Comparison of ENCODE assay signal across 8 mouse cellular contexts in genomic region chr13:60603252-60603562, GRCm38 (mm10). TPM values are rescaled to one million over a fixed set of nuclear protein-coding genes. Genes with fewer than 3 reads are reported as not detected.
DNase-seq lines count a peak whose midpoint lies in the region; ATAC-seq and TF ChIP-seq lines count a peak whose summit lies in the region.

No protein-coding gene starts in this region.

- intact Hi-C loops in heart, postnatal 36 days (cut with DNase I): loop anchor here (5.0 to 10.0 kb wide), 2 partner anchors 62 to 84 kb away; no protein-coding TSS in a partner anchor

- H3K9me3 ChIP-seq in heart, embryonic 10.5 days: no peaks in the 10 kb centered on the region
- H3K9me3 ChIP-seq in liver, embryonic 14.5 days (ENCODE audit: control insufficient read depth, low read length): no peaks in the 10 kb centered on the region

- no peak for DNase-seq in heart, embryonic 10.5 days (ENCODE audit: low spot score)
- no peak for DNase-seq in heart, postnatal 36 days
- no peak for DNase-seq in thymus, adult 2 months
- DNase-seq in thymus, postnatal 10 days (ENCODE audit: low spot score in 2 of 2): no peak
- DNase-seq in liver, embryonic 14.5 days (ENCODE audit: low read depth in 3 of 3, low spot score in 3 of 3): no peak
- DNase-seq in adrenal gland, postnatal 25 days: no peak
- DNase-seq in embryo, embryonic 9.5 days (ENCODE audit: extremely low spot score): no peak
- DNase-seq in yolk sac, embryonic 10.5 days (ENCODE audit: low spot score): no peak

- no peak for ATAC-seq in liver, embryonic 14.5 days (ENCODE audit: insufficient read depth)

- no peaks in the 10 kb centered on the region for H3K27me3 ChIP-seq in heart, embryonic 10.5 days (ENCODE audit: insufficient read depth, poor library complexity, severe bottlenecking)
- no peaks in the 10 kb centered on the region for H3K27me3 ChIP-seq in thymus, adult 2 months (ENCODE audit: control insufficient read depth, insufficient read depth, low read length)
- no peaks in the 10 kb centered on the region for H3K27me3 ChIP-seq in liver, embryonic 14.5 days (ENCODE audit: control insufficient read depth, insufficient read depth, low read length)

- H3K4me3 ChIP-seq in heart, embryonic 10.5 days: peak overlapping the region; percentile 92
- H3K4me3 ChIP-seq in thymus, adult 2 months (ENCODE audit: control insufficient read depth, insufficient read depth, low read length): no peak overlapping the region
- H3K4me3 ChIP-seq in liver, embryonic 14.5 days (ENCODE audit: insufficient read depth in 1 of 2, low read depth in 2 of 2, low read length in 2 of 2): peak overlapping the region; percentile 57 to 76; a peak in 2 of 4 replicates

- no peak for TF ChIP-seq EP300 in liver, embryonic 14.5 days (IDR thresholded peaks at IDR 0.05; ENCODE audit: low read depth)

- H3K27ac ChIP-seq in heart, embryonic 10.5 days: 0 out of 2 replicates have a peak overlapping the region, but pooled peaks have one; percentile 95
- H3K27ac ChIP-seq in thymus, adult 2 months (ENCODE audit: control insufficient read depth, insufficient read depth, low read length): peak overlapping the region; percentile 11; the same call in 1 of the 2 replicates
- no peak overlapping the region for H3K27ac ChIP-seq in liver, embryonic 14.5 days

- no peak overlapping the region for H3K9ac ChIP-seq in liver, embryonic 14.5 days (replicated peaks)

- H3K4me1 ChIP-seq in heart, embryonic 10.5 days: peaks cover 8% of the 10 kb centered on the region; the same call in 1 of the 2 replicates
- H3K4me1 ChIP-seq in thymus, adult 2 months (replicated peaks; ENCODE audit: control insufficient read depth, insufficient read depth, low read length): peaks cover 23% of the 10 kb centered on the region
- peaks cover 0 to 14% of the 10 kb centered on the region in 2 experiments; a peak in 1 of 4 replicates for H3K4me1 ChIP-seq in liver, embryonic 14.5 days (replicated peaks; ENCODE audit: control insufficient read depth in 2 of 2, insufficient read depth in 2 of 2, low read length in 1 of 2)

- H3K36me3 ChIP-seq in heart, embryonic 10.5 days: peaks cover 17% of the 10 kb centered on the region; the same call in 1 of the 2 replicates
- no peaks in the 10 kb centered on the region for H3K36me3 ChIP-seq in thymus, adult 2 months (ENCODE audit: control insufficient read depth, insufficient read depth, low read length)
- no peaks in the 10 kb centered on the region for H3K36me3 ChIP-seq in liver, embryonic 14.5 days (replicated peaks; ENCODE audit: control insufficient read depth, insufficient read depth, low read depth)

- H3K4me2 ChIP-seq in liver, embryonic 14.5 days (ENCODE audit: low read depth): peak overlapping the region; percentile 88

- TF ChIP-seq POLR2A in thymus, adult 2 months (IDR thresholded peaks at IDR 0.05; ENCODE audit: control insufficient read depth, extremely low read depth, insufficient read depth, low read length, poor library complexity): no peak

- no peak for TF ChIP-seq CTCF in thymus, adult 2 months (IDR thresholded peaks at IDR 0.05; ENCODE audit: borderline replicate concordance, control insufficient read depth, extremely low read depth, insufficient read depth, low read length, poor library complexity)
- TF ChIP-seq CTCF in liver, embryonic 14.5 days (IDR thresholded peaks at IDR 0.05; ENCODE audit: low read depth): no peak

- 70% methylated on average over 5 of the region's 5 CpGs for WGBS in heart, embryonic 10.5 days
- 85% methylated on average over 5 of the region's 5 CpGs for WGBS in thymus, adult 2 months
- 63% methylated on average over 5 of the region's 5 CpGs for WGBS in liver, embryonic 14.5 days (ENCODE audit: insufficient replicate concordance)

RNA-seq across cellular contexts. Expression of gene Dapk1, which starts 1.5 kb away (rescaled TPM):
- 12.1 and 19.4 TPM in 2 replicates for polyA plus RNA-seq in heart, embryonic 10.5 days (2016; fragmentation: Nextera tagmentation; extraction: Ambion mirVana)
- 10 to 100 TPM; 22.2 to 35.8 TPM for total RNA-seq in heart, postnatal 36 days (2021)
- 45.2 and 72.4 TPM in 2 replicates for polyA plus RNA-seq in thymus, adult 2 months (2012; rRNA removed)
- 5.6 and 7.1 TPM in 2 replicates for polyA plus RNA-seq in liver, embryonic 14.5 days (2012; rRNA removed)
- 4.5 and 4.8 TPM in 2 replicates for polyA plus RNA-seq in liver, embryonic 14.5 days (2014; fragmentation: Nextera tagmentation; extraction: Ambion mirVana)
- 10.8 and 11.5 TPM in 2 replicates for total RNA-seq in adrenal gland, postnatal 25 days (2021)
